Mouse (Mus musculus): ENCODE data around the gene Sstr1.

Gene Sstr1

GRCm38 (mm10) chr12:58211163-58212071, at the start of gene Sstr1:
TSS of gene Sstr1 (plus strand) at chr12:58211772.
- DNase-seq = peak; percentile 14

GRCm38 (mm10) chr12:58198810-58199209, 12.8 kb upstream of the Sstr1 start:
- no peak for DNase-seq

GRCm38 (mm10) chr12:58201190-58201589, 10.4 kb upstream of the Sstr1 start:
- DNase-seq = no peak

GRCm38 (mm10) chr12:58207956-58208355, 3.6 kb upstream of the Sstr1 start:
- DNase-seq = no peak

- peak; percentile 10 for DNase-seq
These were observed 820 bp downstream of the Sstr1 start for GRCm38 (mm10) chr12:58212261-58212923.

- peak; percentile 5 for DNase-seq
These were observed 1.4 kb downstream of the Sstr1 start for GRCm38 (mm10) chr12:58212924-58213450.

GRCm38 (mm10) chr12:58213451-58214288, 2.1 kb downstream of the Sstr1 start:
- DNase-seq = peak; percentile 49

GRCm38 (mm10) chr12:58214289-58215136, 2.9 kb downstream of the Sstr1 start:
- DNase-seq = peak; percentile 12

GRCm38 (mm10) chr12:58216218-58216617, 4.6 kb downstream of the Sstr1 start:
- no peak for DNase-seq

GRCm38 (mm10) chr12:58219078-58219477, 7.5 kb downstream of the Sstr1 start:
- DNase-seq = no peak

- DNase-seq = no peak
These were observed 14.1 kb downstream of the Sstr1 start for GRCm38 (mm10) chr12:58225644-58226043.

- DNase-seq = no peak
These were observed 20.9 kb downstream of the Sstr1 start for GRCm38 (mm10) chr12:58232489-58232888.

GRCm38 (mm10) chr12:58251901-58252300, 40.3 kb downstream of the Sstr1 start:
- DNase-seq = no peak
